Mouse (Mus musculus): ENCODE results near the gene Rb1. TPM values are rescaled to one million over a fixed set of nuclear protein-coding genes. Genes with fewer than 3 reads are reported as not detected.

The Rb1 gene
- total RNA-seq, 2 experiments from 2014 or later = 29.7 to 30.5 TPM

- H3K4me3 ChIP-seq = no peak overlapping the region
- no peak for TF ChIP-seq CTCF (IDR thresholded peaks at IDR 0.05)
Observed at GRCm38 (mm10) chr14:73137234-73137633, 188.4 kb downstream of the Rb1 start.

More at GRCm38 (mm10) chr14:73137234-73137633, 188.4 kb downstream of the Rb1 start:
- no peak overlapping the region for H3K27ac ChIP-seq
- intact Hi-C loops (cut with DNase I) = no loop called here
- DNase-seq (ENCODE audit: extremely low spot score in 1 of 2, low spot score in 2 of 2) = no peak

Small RNA genes lying within 50 kb of the gene (microRNA-seq; reads per million reads assigned to microRNA genes)
- 0 reads per million in 2 experiments for gene Mir687

Other genes starting within 250 kb of the Rb1 start
- 10 to 100 TPM; 19.1 to 20.6 TPM for gene Rcbtb2, start 202.8 kb downstream of the Rb1 start, total RNA-seq (2021)
- gene Lpar6, start 87.9 kb downstream of the Rb1 start, total RNA-seq (2021) = 1 to 10 TPM; 1.1 to 1.3 TPM
- 100 to 1,000 TPM; 721 to 748 TPM for gene Itm2b, start 59.5 kb upstream of the Rb1 start, total RNA-seq (2021)
- 10 to 100 TPM; 26.6 to 26.9 TPM for gene Med4, start 184.2 kb upstream of the Rb1 start, total RNA-seq (2021)
- 100 to 1,000 TPM; 143 to 160 TPM for gene Sucla2, start 199.5 kb upstream of the Rb1 start, total RNA-seq (2021)
- 1 to 10 TPM; 5.2 to 6.0 TPM for gene Nudt15, start 222.4 kb upstream of the Rb1 start, total RNA-seq (2021)